Mouse (Mus musculus): ENCODE data around the gene Grin2b.

DNA sequence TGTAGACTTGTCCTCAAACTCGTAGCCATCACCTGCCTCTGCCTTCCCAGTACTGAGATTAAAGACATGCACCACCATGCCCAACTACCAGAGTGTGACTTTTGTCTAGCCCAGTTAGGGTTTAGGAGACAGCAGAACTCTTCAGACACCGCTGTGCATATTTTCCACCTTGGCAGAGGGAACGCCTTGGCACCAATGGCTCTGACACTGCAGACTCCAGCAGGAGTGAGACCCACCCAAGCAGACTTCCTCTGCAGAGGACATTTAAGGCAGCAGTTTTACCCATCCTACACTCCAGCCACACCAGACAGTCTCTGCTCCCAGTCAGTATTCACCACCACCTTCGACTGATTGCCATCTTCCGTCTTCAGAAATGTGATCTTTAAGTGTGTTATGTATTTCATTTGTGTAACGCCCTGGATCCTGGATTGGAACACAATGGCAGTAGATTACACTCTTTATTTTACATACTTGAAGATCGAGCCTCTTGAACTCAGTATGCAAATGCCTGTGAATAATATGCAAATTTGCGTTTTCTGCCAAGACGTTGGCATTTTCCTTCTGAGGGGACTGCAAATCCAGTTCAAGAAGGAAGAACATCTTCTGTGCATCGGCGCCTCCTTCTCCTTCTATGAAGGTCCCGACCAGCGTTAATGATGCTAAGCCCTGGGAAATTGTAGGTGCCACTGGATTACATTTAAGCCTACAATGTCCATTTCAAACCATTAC is 100.8 kb downstream of the Grin2b start:
- TF ChIP-seq CTCF (IDR thresholded peaks at IDR 0.05; ENCODE audit: borderline replicate concordance, extremely low read depth, insufficient read depth, insufficient read length) (no peak), POLR2A (IDR thresholded peaks at IDR 0.05; ENCODE audit: borderline replicate concordance, extremely low read depth, insufficient read depth, insufficient read length, poor library complexity, severe bottlenecking) (no peak)

Measured in brain, embryonic 14.5 days (tissue).